Mouse (Mus musculus) midbrain, embryonic 14.5 days (tissue): ENCODE data around the gene Pdzd2. TPM values are rescaled to one million over a fixed set of nuclear protein-coding genes. Genes with fewer than 3 reads are reported as not detected.
A peak's percentile ranks its signal among the peaks of the same experiment; 100 is the strongest.

ENCODE experiments used
- ATAC-seq: fragments of 200-750 bp; cut with Nextera tagmentation; 2 replicates; pipeline ENCODE4 v1.8.0; 2017; ENCODE audit warnings: moderate number of reproducible peaks, moderate library complexity; ENCODE audit not compliant: low FRiP score, low TSS enrichment
- DNase-seq: peaks from one replicate; pipeline ENCODE4 v3.0.0-alpha.2; 2015
- H3K27ac ChIP-seq: fragments of 300-500 bp; sonication (generic); replicated peaks from 2 replicates; pipeline ENCODE4 v1.5.1; 2014; ENCODE audit warnings: mild to moderate bottlenecking, low read depth, low read length, moderate library complexity
- H3K27me3 ChIP-seq: fragments of 300-500 bp; sonication (generic); 2 replicates; pipeline ENCODE4 v1.6.1; 2014; ENCODE audit warnings: low read length, control low read depth, mixed read lengths; ENCODE audit not compliant: control insufficient read depth, insufficient read depth
- H3K36me3 ChIP-seq: fragments of 300-500 bp; sonication (generic); 2 replicates; pipeline ENCODE4 v1.6.1; 2014; ENCODE audit warnings: low read length, control low read depth; ENCODE audit not compliant: control insufficient read depth, insufficient read depth
- H3K4me1 ChIP-seq: fragments of 300-500 bp; sonication (generic); 2 replicates; pipeline ENCODE4 v1.6.1; 2014; ENCODE audit warnings: mild to moderate bottlenecking, antibody characterized with exemption, low read length, control low read depth; ENCODE audit not compliant: control insufficient read depth, insufficient read depth
- H3K4me2 ChIP-seq: fragments of 300-500 bp; sonication (generic); 2 replicates; pipeline ENCODE4 v1.6.1; 2014; ENCODE audit warnings: mild to moderate bottlenecking, low read length, moderate library complexity
- H3K4me3 ChIP-seq: fragments of 300-500 bp; sonication (generic); replicated peaks from 2 replicates; pipeline ENCODE4 v1.5.1; 2014; ENCODE audit warnings: low read depth, low read length
- H3K9ac ChIP-seq: fragments of 300-500 bp; sonication (generic); replicated peaks from 2 replicates; pipeline ENCODE4 v1.6.1; 2014; ENCODE audit warnings: mild to moderate bottlenecking, low read length, moderate library complexity
- H3K9me3 ChIP-seq: fragments of 300-500 bp; sonication (generic); 2 replicates; pipeline ENCODE4 v1.6.1; 2016; ENCODE audit warnings: low read length, control low read depth, mixed read lengths; ENCODE audit not compliant: control insufficient read depth
- WGBS: fragments of 180-500 bp; shearing (Covaris S2); extraction: QIAGEN DNeasy Blood & Tissue Kit; methylation state at CpG from one replicate; pipeline ENCODE4 v1.1.7; 2014; 5-methylcytosine and 5-hydroxymethylcytosine counted together
- polyA plus RNA-seq: library from polyadenylated mRNA; unstranded; fragments of >200 nt; fragmentation: Nextera tagmentation; extraction: Ambion mirVana; gene quantifications from 2 replicates; pipeline ENCODE4 v1.2.1, GENCODE M21; 2014

Gene Pdzd2
- polyA plus RNA-seq, 1 experiment from 2014 or later, result 11.2 TPM

- WGBS, result 88% methylated on average over 6 of the region's 6 CpGs
- H3K4me2 ChIP-seq, result no peak overlapping the region
Observed at GRCm38 (mm10) chr15:12546781-12547180, 192.9 kb downstream of the Pdzd2 start.

GRCm38 (mm10) chr15:12545671-12546070 lies 194.1 kb downstream of the Pdzd2 start:
- Histone ChIP-seq H3K27ac (no peak overlapping the region), H3K9ac (no peak overlapping the region), H3K27me3 (no peaks in the 10 kb centered on the region), H3K9me3 (no peaks in the 10 kb centered on the region), H3K4me3 (no peak overlapping the region), H3K4me2 (no peak overlapping the region), H3K4me1 (peaks cover 17% of the 10 kb centered on the region), H3K36me3 (no peaks in the 10 kb centered on the region)
- ATAC-seq (no peak), DNase-seq (no peak)
- WGBS, result 73% methylated on average over 6 of the region's 6 CpGs

More at GRCm38 (mm10) chr15:12546781-12547180, 192.9 kb downstream of the Pdzd2 start:
- no peak overlapping the region for H3K27ac ChIP-seq
- no peaks in the 10 kb centered on the region for H3K27me3 ChIP-seq
- no peaks in the 10 kb centered on the region for H3K36me3 ChIP-seq
- H3K4me1 ChIP-seq, result peaks cover 17% of the 10 kb centered on the region
- DNase-seq, result no peak
- no peak overlapping the region for H3K4me3 ChIP-seq
- no peak overlapping the region for H3K9ac ChIP-seq
- no peaks in the 10 kb centered on the region for H3K9me3 ChIP-seq
- ATAC-seq, result no peak

- Histone ChIP-seq H3K27ac (no peak overlapping the region), H3K9ac (no peak overlapping the region), H3K4me1 (peaks cover 16% of the 10 kb centered on the region), H3K27me3 (no peaks in the 10 kb centered on the region), H3K9me3 (no peaks in the 10 kb centered on the region), H3K36me3 (no peaks in the 10 kb centered on the region), H3K4me2 (no peak overlapping the region), H3K4me3 (no peak overlapping the region)
- DNase-seq (no peak), ATAC-seq (no peak)
- WGBS, result 68% methylated on average over 3 of the region's 3 CpGs
Observed at GRCm38 (mm10) chr15:12545220-12545619, 194.5 kb downstream of the Pdzd2 start.

GRCm38 (mm10) chr15:12543686-12544325 lies 195.9 kb downstream of the Pdzd2 start:
- Histone ChIP-seq H3K36me3 (no peaks in the 10 kb centered on the region), H3K9me3 (no peaks in the 10 kb centered on the region), H3K27me3 (no peaks in the 10 kb centered on the region), H3K4me1 (peaks cover 2% of the 10 kb centered on the region), H3K9ac (no peak overlapping the region), H3K27ac (no peak overlapping the region), H3K4me3 (no peak overlapping the region), H3K4me2 (no peak overlapping the region)
- DNase-seq, result peak; percentile 20
- no peak for ATAC-seq
- 59% methylated on average over 13 of the region's 13 CpGs for WGBS

GRCm38 (mm10) chr15:12542316-12542715 lies 197.4 kb downstream of the Pdzd2 start:
- H3K9ac ChIP-seq, result no peak overlapping the region
- no peak for ATAC-seq
- WGBS, result 95% methylated on average over 6 of the region's 6 CpGs
- DNase-seq, result no peak
- no peak overlapping the region for H3K27ac ChIP-seq
- H3K4me1 ChIP-seq, result no peaks in the 10 kb centered on the region; the same call in 1 of the 2 replicates
- no peaks in the 10 kb centered on the region for H3K36me3 ChIP-seq
- no peaks in the 10 kb centered on the region for H3K9me3 ChIP-seq
- no peaks in the 10 kb centered on the region for H3K27me3 ChIP-seq
- H3K4me2 ChIP-seq, result no peak overlapping the region
- no peak overlapping the region for H3K4me3 ChIP-seq

- no peak for ATAC-seq
- Histone ChIP-seq H3K36me3 (no peaks in the 10 kb centered on the region), H3K9ac (no peak overlapping the region), H3K4me3 (no peak overlapping the region), H3K4me2 (no peak overlapping the region), H3K27me3 (no peaks in the 10 kb centered on the region), H3K9me3 (no peaks in the 10 kb centered on the region), H3K4me1 (no peaks in the 10 kb centered on the region; the same call in 1 of the 2 replicates), H3K27ac (no peak overlapping the region)
- 90% methylated on average over 11 of the region's 11 CpGs for WGBS
- no peak for DNase-seq
Observed at GRCm38 (mm10) chr15:12539618-12540302, 200.0 kb downstream of the Pdzd2 start.

GRCm38 (mm10) chr15:12533254-12533653 lies 206.5 kb downstream of the Pdzd2 start:
- Histone ChIP-seq H3K9me3 (no peaks in the 10 kb centered on the region), H3K27me3 (no peaks in the 10 kb centered on the region), H3K9ac (no peak overlapping the region), H3K27ac (no peak overlapping the region), H3K4me3 (no peak overlapping the region), H3K36me3 (no peaks in the 10 kb centered on the region), H3K4me2 (no peak overlapping the region), H3K4me1 (no peaks in the 10 kb centered on the region)
- ATAC-seq, result no peak
- 90% methylated on average over 5 of the region's 5 CpGs for WGBS
- no peak for DNase-seq

GRCm38 (mm10) chr15:12532568-12532967 lies 207.2 kb downstream of the Pdzd2 start:
- Histone ChIP-seq H3K4me2 (no peak overlapping the region), H3K27ac (no peak overlapping the region), H3K36me3 (no peaks in the 10 kb centered on the region), H3K9me3 (no peaks in the 10 kb centered on the region), H3K4me3 (no peak overlapping the region), H3K27me3 (no peaks in the 10 kb centered on the region), H3K9ac (no peak overlapping the region), H3K4me1 (no peaks in the 10 kb centered on the region)
- ATAC-seq, result no peak
- no peak for DNase-seq
- WGBS, result 91% methylated on average over 4 of the region's 4 CpGs

- H3K27me3 ChIP-seq, result no peaks in the 10 kb centered on the region
- H3K9ac ChIP-seq, result no peak overlapping the region
- H3K4me2 ChIP-seq, result no peak overlapping the region
- no peaks in the 10 kb centered on the region for H3K36me3 ChIP-seq
- no peak overlapping the region for H3K4me3 ChIP-seq
- 85% methylated on average over 7 of the region's 7 CpGs for WGBS
- no peaks in the 10 kb centered on the region for H3K9me3 ChIP-seq
- no peak for ATAC-seq
- DNase-seq, result no peak
- peaks cover 7% of the 10 kb centered on the region; the same call in 1 of the 2 replicates for H3K4me1 ChIP-seq
- no peak overlapping the region for H3K27ac ChIP-seq
Observed at GRCm38 (mm10) chr15:12522810-12523209, 216.9 kb downstream of the Pdzd2 start.
